Mouse (Mus musculus): ENCODE measurements around the gene Txnrd3.

- TF ChIP-seq CTCF (IDR thresholded peaks at IDR 0.05; ENCODE audit: low read depth), result no peak
- TF ChIP-seq EP300 (optimal IDR thresholded peaks at IDR 0.05), result no peak
These were observed 62.8 kb downstream of the Txnrd3 start for GRCm38 (mm10) chr6:89706624-89707023.

Measured in stomach, postnatal 0 days (tissue).